Mouse (Mus musculus) forebrain, embryonic 13.5 days (tissue): Measurements from ENCODE around the gene Sowaha. TPM values are rescaled to one million over a fixed set of nuclear protein-coding genes. Genes with fewer than 3 reads are reported as not detected.

Experiments used
- ATAC-seq: fragments of 200-750 bp; cut with Nextera tagmentation; 2 replicates; pipeline ENCODE4 v1.8.0; 2017
- H3K27ac ChIP-seq: fragments of 300-500 bp; sonication (generic); 2 replicates; pipeline ENCODE4 v1.5.1; 2015; ENCODE audit warnings: inconsistent platforms, mild to moderate bottlenecking, moderate library complexity
- H3K27me3 ChIP-seq: fragments of 300-500 bp; sonication (generic); 2 replicates; pipeline ENCODE4 v1.6.1; 2015; ENCODE audit warnings: mild to moderate bottlenecking, inconsistent platforms
- H3K36me3 ChIP-seq: fragments of 300-500 bp; sonication (generic); 2 replicates; pipeline ENCODE4 v1.6.1; 2015; ENCODE audit warnings: mild to moderate bottlenecking, inconsistent platforms; ENCODE audit not compliant: poor library complexity, severe bottlenecking
- H3K4me1 ChIP-seq: fragments of 300-500 bp; sonication (generic); 2 replicates; pipeline ENCODE4 v1.6.1; 2015; ENCODE audit warnings: inconsistent platforms
- H3K4me2 ChIP-seq: fragments of 300-500 bp; sonication (generic); 2 replicates; pipeline ENCODE4 v1.6.1; 2015; ENCODE audit warnings: inconsistent platforms, mild to moderate bottlenecking, moderate library complexity
- H3K4me3 ChIP-seq: fragments of 300-500 bp; sonication (generic); 2 replicates; pipeline ENCODE4 v1.5.1; 2015; ENCODE audit warnings: mild to moderate bottlenecking, inconsistent platforms
- H3K9ac ChIP-seq: fragments of 300-500 bp; sonication (generic); 2 replicates; pipeline ENCODE4 v1.6.1; 2015; ENCODE audit warnings: mild to moderate bottlenecking, inconsistent platforms
- H3K9me3 ChIP-seq: fragments of 300-500 bp; sonication (generic); replicated peaks from 2 replicates; pipeline ENCODE4 v1.6.1; 2016; ENCODE audit warnings: inconsistent platforms
- WGBS: fragments of 180-500 bp; shearing (Covaris S2); methylation state at CpG from one replicate; pipeline ENCODE4 v1.1.7; 2015; 5-methylcytosine and 5-hydroxymethylcytosine counted together
- polyA plus RNA-seq: library from polyadenylated mRNA; unstranded; fragments of >200 nt; fragmentation: Nextera tagmentation; extraction: Ambion mirVana; gene quantifications from 2 replicates; pipeline ENCODE4 v1.2.1, GENCODE M21; 2015

The Sowaha gene
- polyA plus RNA-seq, 1 experiment from 2014 or later = 1.1 TPM

- no peak for ATAC-seq
- Histone ChIP-seq H3K4me1 (peaks cover 19% of the 10 kb centered on the region), H3K27me3 (peaks cover 78% of the 10 kb centered on the region), H3K9me3 (no peaks in the 10 kb centered on the region), H3K27ac (no peak overlapping the region), H3K4me3 (peak overlapping the region; percentile 41), H3K4me2 (peak overlapping the region; percentile 85), H3K9ac (peak overlapping the region; percentile 54; the same call in 1 of the 2 replicates), H3K36me3 (no peaks in the 10 kb centered on the region)
- 6% methylated on average over 53 of the region's 55 CpGs for WGBS
These were observed 16.3 kb downstream of the Sowaha start for GRCm38 (mm10) chr11:53463551-53464424.

- no peak overlapping the region for H3K4me2 ChIP-seq
- H3K4me1 ChIP-seq = peaks cover 23% of the 10 kb centered on the region
- no peaks in the 10 kb centered on the region for H3K9me3 ChIP-seq
- no peak overlapping the region for H3K9ac ChIP-seq
- no peak overlapping the region for H3K27ac ChIP-seq
- H3K27me3 ChIP-seq = peaks cover 87% of the 10 kb centered on the region
- ATAC-seq = no peak
- H3K36me3 ChIP-seq = no peaks in the 10 kb centered on the region
- WGBS = 21% methylated on average over 5 of the region's 5 CpGs
- no peak overlapping the region for H3K4me3 ChIP-seq
These were observed 18.3 kb downstream of the Sowaha start for GRCm38 (mm10) chr11:53461727-53462126.

DNA sequence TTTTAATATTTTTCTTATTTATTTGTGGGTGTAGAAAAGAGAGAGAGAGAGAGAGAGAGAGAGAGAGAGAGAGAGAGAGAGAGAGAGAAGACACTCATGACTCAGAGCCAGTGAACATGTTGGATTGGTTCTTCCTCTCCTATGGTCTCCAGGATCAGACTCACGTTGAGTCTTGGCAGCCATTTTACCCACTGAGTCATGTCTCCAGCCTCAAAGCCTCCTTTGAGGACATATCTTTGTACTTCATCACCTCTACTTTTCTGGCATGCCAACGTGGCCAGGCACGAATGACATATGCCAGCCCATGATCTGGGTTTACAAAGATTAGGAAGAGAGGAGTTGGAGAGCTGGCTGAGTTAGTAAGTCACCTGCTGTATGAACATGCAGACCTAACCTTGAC, 19.9 kb downstream of the Sowaha start:
- Histone ChIP-seq H3K9ac (no peak overlapping the region), H3K27me3 (peaks cover 86% of the 10 kb centered on the region), H3K4me3 (no peak overlapping the region), H3K36me3 (no peaks in the 10 kb centered on the region), H3K9me3 (no peaks in the 10 kb centered on the region), H3K4me2 (no peak overlapping the region), H3K27ac (no peak overlapping the region), H3K4me1 (peaks cover 17% of the 10 kb centered on the region)
- 84% methylated on average over 3 of the region's 3 CpGs for WGBS
- ATAC-seq = no peak

DNA sequence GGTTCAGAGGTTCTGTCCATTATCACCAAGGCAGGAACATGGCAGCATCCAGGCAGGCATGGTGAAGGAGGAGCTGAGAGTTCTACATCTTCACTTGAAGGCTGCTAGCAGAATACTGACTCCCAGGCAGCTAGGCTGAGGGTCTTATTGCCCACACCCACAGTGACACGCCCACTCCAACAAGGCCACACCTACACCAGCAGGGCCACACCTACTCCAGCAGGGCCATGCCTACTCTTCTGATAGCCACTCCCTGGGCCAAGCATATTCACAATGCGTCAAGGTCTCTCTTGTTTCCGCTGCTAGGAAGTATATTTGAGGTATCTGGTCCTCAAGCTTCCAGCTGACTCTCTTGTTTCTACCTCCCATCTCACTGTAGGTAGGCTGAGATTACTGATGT, 21.1 kb downstream of the Sowaha start:
- no peaks in the 10 kb centered on the region for H3K36me3 ChIP-seq
- no peak overlapping the region for H3K27ac ChIP-seq
- H3K4me3 ChIP-seq = no peak overlapping the region
- WGBS = 67% methylated on average over 3 of the region's 3 CpGs
- peaks cover 74% of the 10 kb centered on the region for H3K27me3 ChIP-seq
- no peaks in the 10 kb centered on the region for H3K9me3 ChIP-seq
- H3K4me1 ChIP-seq = peaks cover 16% of the 10 kb centered on the region
- no peak for ATAC-seq
- H3K9ac ChIP-seq = no peak overlapping the region
- no peak overlapping the region for H3K4me2 ChIP-seq

- no peaks in the 10 kb centered on the region for H3K36me3 ChIP-seq
- peaks cover 59% of the 10 kb centered on the region for H3K27me3 ChIP-seq
- no peak overlapping the region for H3K27ac ChIP-seq
- peaks cover 6% of the 10 kb centered on the region for H3K4me1 ChIP-seq
- H3K4me3 ChIP-seq = peak overlapping the region; percentile 46
- H3K9me3 ChIP-seq = no peaks in the 10 kb centered on the region
- peak overlapping the region; percentile 58 for H3K9ac ChIP-seq
- WGBS = 3% methylated on average over 29 of the region's 29 CpGs
- no peak for ATAC-seq
- H3K4me2 ChIP-seq = peak overlapping the region; percentile 75
These were observed 22.6 kb downstream of the Sowaha start for GRCm38 (mm10) chr11:53457372-53457954.

DNA sequence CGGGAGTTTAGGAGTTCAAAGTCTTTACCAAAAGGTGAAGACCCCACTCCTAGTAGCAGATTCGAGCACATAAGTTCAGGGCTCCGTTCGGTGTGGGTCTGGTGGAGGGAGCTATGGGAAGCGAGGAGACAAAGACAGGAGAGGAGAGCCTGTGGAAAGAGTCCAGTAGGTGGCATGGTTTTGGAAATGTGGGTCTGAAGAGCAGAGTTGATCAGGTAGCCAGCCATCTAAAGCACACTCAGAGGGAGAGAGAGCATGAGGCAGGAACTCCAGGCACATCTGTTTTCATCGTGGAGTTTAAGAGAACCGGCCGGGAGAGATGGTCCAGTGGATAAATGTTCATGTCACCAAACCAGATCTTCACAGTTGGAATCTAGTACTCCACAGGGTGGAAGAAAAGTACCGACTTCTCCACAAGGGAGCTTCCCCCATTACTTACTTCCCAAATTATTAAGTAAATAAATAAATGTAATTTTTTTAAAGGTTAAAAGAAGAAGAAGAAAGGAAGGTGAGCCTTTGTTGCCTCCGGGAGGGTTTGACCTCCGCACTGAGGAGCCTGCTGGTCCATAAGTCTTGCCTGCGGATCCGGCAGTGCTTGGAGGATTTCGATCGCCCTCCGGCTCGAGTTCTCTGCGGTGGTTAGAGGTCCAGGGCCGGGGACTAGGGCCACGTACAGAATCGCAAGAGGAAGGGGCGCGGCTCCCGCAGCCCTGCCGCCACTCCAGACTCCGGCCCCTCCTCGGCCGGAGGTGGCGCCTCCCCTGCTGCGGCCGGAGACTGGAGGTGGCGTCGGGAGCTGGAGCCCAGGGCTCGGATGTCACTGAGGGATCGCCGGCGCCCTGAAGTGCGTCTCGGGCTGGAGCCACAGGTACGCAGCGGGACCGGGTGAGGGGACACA, 23.4 kb downstream of the Sowaha start, which contains the start of the genes Gm10447 and Shroom1:
Gm10447 (minus strand) TSS at position 637 of the 898 bp plus-strand sequence.
Shroom1 (plus strand) TSS at position 732 of the 898 bp plus-strand sequence.
- Histone ChIP-seq H3K36me3 (no peaks in the 10 kb centered on the region), H3K4me3 (peak within 1 kb of the TSS; percentile 46), H3K9ac (peak within 1 kb of the TSS; percentile 58), H3K4me1 (peaks cover 6% of the 10 kb centered on the region), H3K27ac (no peak within 1 kb of the TSS), H3K4me2 (peak within 1 kb of the TSS; percentile 75), H3K9me3 (no peaks in the 10 kb centered on the region), H3K27me3 (peaks cover 51% of the 10 kb centered on the region)
- 0 out of 2 replicates have a peak, but pooled peaks have one; percentile 21 for ATAC-seq
- 4% methylated on average over 42 of the region's 42 CpGs for WGBS

GRCm38 (mm10) chr11:53453031-53453430, 27.0 kb downstream of the Sowaha start:
- Histone ChIP-seq H3K9me3 (no peaks in the 10 kb centered on the region), H3K4me3 (no peak overlapping the region), H3K4me2 (no peak overlapping the region), H3K36me3 (no peaks in the 10 kb centered on the region), H3K27me3 (peaks cover 27% of the 10 kb centered on the region), H3K9ac (no peak overlapping the region), H3K27ac (no peak overlapping the region), H3K4me1 (peaks cover 6% of the 10 kb centered on the region)
- WGBS = 87% methylated on average over 5 of the region's 5 CpGs
- ATAC-seq = no peak

DNA sequence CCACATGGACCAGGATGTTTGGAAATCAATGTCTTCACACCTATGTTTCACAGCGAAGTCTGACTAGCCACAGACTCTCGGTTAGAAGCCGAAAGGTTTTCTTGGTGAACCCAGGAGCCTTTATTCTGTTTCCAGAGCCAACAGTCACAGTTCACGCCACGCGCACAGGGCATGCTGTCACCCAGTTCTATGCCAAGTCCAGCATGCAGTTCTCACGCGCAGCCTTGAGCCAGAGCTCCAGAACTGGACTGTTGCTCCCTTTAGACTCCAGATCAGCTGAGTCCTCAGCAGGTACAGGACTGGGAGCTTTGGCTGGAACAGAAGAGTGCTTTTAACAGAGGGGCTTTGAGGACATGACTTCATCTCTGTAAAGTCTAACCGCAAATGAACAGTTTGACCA, 27.7 kb downstream of the Sowaha start:
- ATAC-seq = no peak
- WGBS = 97% methylated on average over 9 of the region's 9 CpGs
- no peaks in the 10 kb centered on the region for H3K36me3 ChIP-seq
- no peaks in the 10 kb centered on the region for H3K9me3 ChIP-seq
- H3K27ac ChIP-seq = no peak overlapping the region
- no peak overlapping the region for H3K4me3 ChIP-seq
- H3K4me1 ChIP-seq = peaks cover 5% of the 10 kb centered on the region
- no peak overlapping the region for H3K4me2 ChIP-seq
- H3K27me3 ChIP-seq = peaks cover 20% of the 10 kb centered on the region
- no peak overlapping the region for H3K9ac ChIP-seq

DNA sequence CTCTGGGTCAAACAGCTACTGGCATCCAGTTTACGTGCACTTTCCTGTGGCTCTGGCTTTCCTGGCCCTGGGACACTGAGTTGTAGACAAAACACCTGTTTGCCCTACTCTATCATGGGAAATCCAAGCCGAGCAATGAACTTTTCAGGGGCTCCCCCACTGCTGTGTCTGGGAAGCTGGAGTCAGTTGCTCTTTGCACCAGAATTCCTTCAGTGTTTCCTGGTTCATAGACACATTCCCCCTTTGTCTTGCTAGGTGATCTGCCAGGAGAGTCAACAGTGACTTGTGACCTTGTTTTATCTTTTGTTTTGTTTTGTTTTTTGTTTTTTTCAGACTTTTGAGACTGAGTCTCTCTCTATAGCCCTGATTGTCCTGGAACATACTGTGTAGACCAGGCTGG, 28.7 kb downstream of the Sowaha start:
- Histone ChIP-seq H3K9me3 (no peaks in the 10 kb centered on the region), H3K4me2 (no peak overlapping the region), H3K4me3 (no peak overlapping the region), H3K27me3 (peaks cover 11% of the 10 kb centered on the region), H3K36me3 (no peaks in the 10 kb centered on the region), H3K4me1 (no peaks in the 10 kb centered on the region), H3K27ac (no peak overlapping the region), H3K9ac (no peak overlapping the region)
- 83% methylated on average over 2 of the region's 2 CpGs for WGBS
- no peak for ATAC-seq

DNA sequence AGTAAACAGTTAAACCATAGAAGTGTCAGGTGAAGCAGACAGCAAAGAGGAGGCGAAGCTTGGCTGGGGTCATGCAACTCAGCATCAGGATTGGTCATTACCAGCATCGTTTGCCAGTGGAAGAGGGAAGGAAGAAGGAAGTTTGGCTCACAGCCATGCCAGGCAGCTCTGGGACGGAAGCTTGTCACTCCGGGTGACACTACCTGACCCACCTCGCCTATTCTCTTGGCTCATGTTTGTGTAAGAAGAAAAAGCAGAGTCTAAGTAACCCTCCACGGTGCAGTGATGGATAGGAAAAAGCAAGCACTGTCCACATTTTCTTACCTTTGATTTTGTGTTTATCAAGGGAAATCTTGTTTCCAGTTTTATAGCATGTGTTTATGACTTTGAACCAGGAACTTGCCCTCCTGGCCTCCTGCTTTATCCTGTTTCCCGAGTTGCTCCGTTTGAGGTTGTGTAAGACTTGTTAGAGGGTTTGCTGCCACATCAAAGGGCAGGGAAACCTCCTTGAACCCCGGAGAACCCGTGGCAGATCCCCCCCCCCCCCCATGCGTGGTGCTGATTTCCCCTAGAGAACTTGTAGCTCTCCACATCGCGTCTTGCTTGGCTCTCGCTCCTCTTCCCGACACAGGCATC, 29.9 kb downstream of the Sowaha start:
- H3K4me1 ChIP-seq = no peaks in the 10 kb centered on the region
- WGBS = 70% methylated on average over 15 of the region's 15 CpGs
- no peaks in the 10 kb centered on the region for H3K9me3 ChIP-seq
- no peak for ATAC-seq
- H3K9ac ChIP-seq = no peak overlapping the region
- no peak overlapping the region for H3K27ac ChIP-seq
- no peak overlapping the region for H3K4me2 ChIP-seq
- no peaks in the 10 kb centered on the region for H3K36me3 ChIP-seq
- no peak overlapping the region for H3K4me3 ChIP-seq
- no peaks in the 10 kb centered on the region for H3K27me3 ChIP-seq

GRCm38 (mm10) chr11:53448529-53448928, 31.5 kb downstream of the Sowaha start:
- 95% methylated on average over 1 of the region's 1 CpGs for WGBS
- no peak overlapping the region for H3K4me3 ChIP-seq

More at GRCm38 (mm10) chr11:53448529-53448928, 31.5 kb downstream of the Sowaha start:
- Histone ChIP-seq H3K4me2 (no peak overlapping the region), H3K9ac (no peak overlapping the region), H3K27me3 (no peaks in the 10 kb centered on the region), H3K36me3 (no peaks in the 10 kb centered on the region), H3K27ac (no peak overlapping the region), H3K4me1 (no peaks in the 10 kb centered on the region), H3K9me3 (no peaks in the 10 kb centered on the region)
- ATAC-seq = no peak
